16 mouse cellular contexts compared by ENCODE assay signal in genomic region chr7:133053757-133054156, GRCm38 (mm10).
DNase-seq lines count a peak whose midpoint lies in the region; ATAC-seq and TF ChIP-seq lines count a peak whose summit lies in the region.
"Had no signal": no experiment of that assay in that cellular context is flagged by ENCODE, and none has a peak within 500 bp of the region (broad histone marks: within the 10 kb centered on the region; RNA-seq: fewer than 3 reads in every experiment).

No protein-coding gene starts in this region.

- H3K9ac ChIP-seq in heart, postnatal 0 days (replicated peaks; ENCODE audit: low read depth, low read length), result no peak overlapping the region
- H3K9ac ChIP-seq: forebrain, postnatal 0 days; heart, embryonic 15.5 days; hindbrain, embryonic 14.5 days; liver, postnatal 0 days; neural tube, embryonic 12.5 days had no signal

- intact Hi-C loops in heart, postnatal 36 days (cut with DNase I), result no loop called here

- TF ChIP-seq POLR2A in bone marrow macrophage, adult 2 months (IDR thresholded peaks at IDR 0.05; ENCODE audit: borderline replicate concordance, low read depth, low read length), result no peak

- ATAC-seq in heart, postnatal 0 days (ENCODE audit: insufficient read depth, low read depth), result no peak
- ATAC-seq: forebrain, postnatal 0 days had no signal

- 0 out of 2 replicates have a peak overlapping the region, but pooled peaks have one; percentile 52 for H3K27ac ChIP-seq in heart, postnatal 0 days (ENCODE audit: low read depth)
- H3K27ac ChIP-seq in bone marrow macrophage, adult 2 months (ENCODE audit: insufficient read depth, low read depth, low read length), result peak overlapping the region; percentile 87; the same call in 1 of the 2 replicates
- H3K27ac ChIP-seq in macrophage, result peak overlapping the region; percentile 89; the same call in 1 of the 2 replicates
- H3K27ac ChIP-seq: hindbrain, embryonic 14.5 days; neural tube, embryonic 12.5 days had no signal

- H3K79me2 ChIP-seq in macrophage (ENCODE audit: inconsistent target), result peaks cover 89% of the 10 kb centered on the region

- H3K9me3 ChIP-seq in heart, postnatal 0 days (replicated peaks; ENCODE audit: control insufficient read depth, low read length), result no peaks in the 10 kb centered on the region
- H3K9me3 ChIP-seq: heart, embryonic 15.5 days; neural tube, embryonic 12.5 days had no signal

- H3K27me3 ChIP-seq in heart, postnatal 0 days (ENCODE audit: control insufficient read depth, insufficient read depth, low read length), result no peaks in the 10 kb centered on the region
- H3K27me3 ChIP-seq: heart, embryonic 15.5 days; neural tube, embryonic 12.5 days had no signal

- no peak overlapping the region for H3K4me2 ChIP-seq in heart, postnatal 0 days (ENCODE audit: low read depth, low read length)
- H3K4me2 ChIP-seq: heart, embryonic 15.5 days; hindbrain, embryonic 14.5 days; neural tube, embryonic 12.5 days had no signal

- DNase-seq in heart, postnatal 0 days (ENCODE audit: low spot score), result no peak
- no peak for DNase-seq in heart, postnatal 36 days
- DNase-seq in kidney, postnatal 10 days, result peak; percentile 42
- DNase-seq in kidney, adult 18-20 months, result no peak
- no peak for DNase-seq in T-cell, adult 2 months (ENCODE audit: low spot score)
- DNase-seq: cerebellum, postnatal 10 days; forebrain, postnatal 0 days; heart, adult 18-20 months; layer of hippocampus, postnatal 36 days; liver; liver, postnatal 0 days had no signal

- H3K4me3 ChIP-seq in heart, postnatal 0 days (ENCODE audit: low read depth, low read length), result no peak overlapping the region
- no peak overlapping the region for H3K4me3 ChIP-seq in bone marrow macrophage, adult 2 months (ENCODE audit: insufficient read depth, low read length)
- no peak overlapping the region for H3K4me3 ChIP-seq in macrophage (ENCODE audit: inconsistent target)
- H3K4me3 ChIP-seq: heart, embryonic 15.5 days; neural tube, embryonic 12.5 days had no signal

- peaks cover 28% of the 10 kb centered on the region for H3K4me1 ChIP-seq in heart, postnatal 0 days (ENCODE audit: control insufficient read depth, insufficient read depth)
- peaks cover 61% of the 10 kb centered on the region for H3K4me1 ChIP-seq in bone marrow macrophage, adult 2 months (ENCODE audit: control insufficient read depth, insufficient read depth, low read length)

- TF ChIP-seq EP300 in heart, postnatal 0 days (IDR thresholded peaks at IDR 0.05; ENCODE audit: low read depth), result no peak

- 82% methylated on average over 9 of the region's 9 CpGs for WGBS in heart, postnatal 0 days
- WGBS in macrophage (ENCODE audit: missing documents), result 93% methylated on average over 9 of the region's 9 CpGs

- TF ChIP-seq CTCF in heart, postnatal 0 days (IDR thresholded peaks at IDR 0.05; ENCODE audit: low read depth), result no peak
- TF ChIP-seq CTCF in bone marrow macrophage, adult 2 months (IDR thresholded peaks at IDR 0.05; ENCODE audit: low read depth, low read length), result no peak

- no peaks in the 10 kb centered on the region for H3K36me3 ChIP-seq in heart, postnatal 0 days (replicated peaks; ENCODE audit: control insufficient read depth, insufficient read depth, low read length)
- H3K36me3 ChIP-seq in macrophage (ENCODE audit: inconsistent target), result no peaks in the 10 kb centered on the region
- H3K36me3 ChIP-seq: heart, embryonic 15.5 days had no signal
